Mouse (Mus musculus): Measurements from ENCODE around the gene Hhipl2.

- TF ChIP-seq GATA1 (IDR thresholded peaks at IDR 0.05; ENCODE audit: borderline replicate concordance, low read length) (no peak), FLI1 (IDR thresholded peaks at IDR 0.05; ENCODE audit: low read length) (no peak)
These were observed at the start of gene Hhipl2 for GRCm38 (mm10) chr1:183417873-183418272.
